Mouse (Mus musculus) olfactory bulb, adult 2 months (tissue): Measurements from ENCODE around the gene Glrx5.

ENCODE experiments used
- CTCF ChIP-seq: fragments of 200-500 bp; IDR thresholded peaks from 2 replicates; pipeline ENCODE4 v1.5.1; 2012; ENCODE audit warnings: low read depth, mild to moderate bottlenecking, low read length, moderate library complexity; ENCODE audit not compliant: insufficient read depth
- POLR2A ChIP-seq: fragments of 200-500 bp; IDR thresholded peaks from 2 replicates; pipeline ENCODE4 v1.6.1; 2012; ENCODE audit warnings: mild to moderate bottlenecking, low read depth, low read length, moderate library complexity; ENCODE audit not compliant: insufficient read depth

GRCm38 (mm10) chr12:105002340-105003132, 30.0 kb upstream of the Glrx5 start:
- no peak for TF ChIP-seq POLR2A
- no peak for TF ChIP-seq CTCF
